Mouse (Mus musculus) C2C12 (cell line): ENCODE results near the gene Gm8947.
"Not testable (repeated sequence)": the region's sequence is repeated elsewhere in the genome, so short reads cannot be mapped to it uniquely, and the experiment has no call there.

Experiments used
- CEBPB ChIP-seq: IDR thresholded peaks from one replicate; pipeline ENCODE4 v1.6.1; 2011; ENCODE audit warnings: low read depth, mild to moderate bottlenecking, control low read depth, moderate library complexity
- CTCF ChIP-seq: IDR thresholded peaks from one replicate; pipeline ENCODE4 v1.5.1; 2011; ENCODE audit not compliant: control insufficient read depth, insufficient read depth, insufficient read length
- FOSL1 ChIP-seq: IDR thresholded peaks from one replicate; pipeline ENCODE4 v1.8.0; 2011; ENCODE audit warnings: mild to moderate bottlenecking, low read length; ENCODE audit not compliant: poor library complexity, insufficient read depth, severe bottlenecking
- MAX ChIP-seq: IDR thresholded peaks from one replicate; pipeline ENCODE4 v1.6.1; 2011; ENCODE audit warnings: mild to moderate bottlenecking, control low read depth
- MYOD1 ChIP-seq: IDR thresholded peaks from one replicate; pipeline ENCODE4 v1.6.1; 2011; ENCODE audit warnings: low read depth; ENCODE audit not compliant: control insufficient read depth, insufficient read length
- MYOG ChIP-seq: IDR thresholded peaks from one replicate; pipeline ENCODE4 v1.6.1; 2011; ENCODE audit not compliant: control insufficient read depth, insufficient read length; ENCODE audit errors: extremely low read depth
- USF1 ChIP-seq: IDR thresholded peaks from one replicate; pipeline ENCODE4 v1.6.1; 2011; ENCODE audit warnings: low read depth, mild to moderate bottlenecking, control low read depth, moderate library complexity

- not testable (repeated sequence) for TF ChIP-seq CTCF, CEBPB, FOSL1, MYOD1, USF1, MAX, MYOG
Measured at GRCm38 (mm10) chr1:151192075-151192474, at the start of gene Gm8947.
